Mouse (Mus musculus) MEL (cell line): ENCODE measurements around the gene Ssr2. TPM values are rescaled to one million over a fixed set of nuclear protein-coding genes. Genes with fewer than 3 reads are reported as not detected.

Source experiments
- DNase-seq: peaks from one replicate; pipeline ENCODE4 v3.0.0; 2011; ENCODE audit warnings: low read depth, low spot score
- H3K27ac ChIP-seq: 2 replicates; pipeline ENCODE4 v1.5.1; 2012; ENCODE audit warnings: low read depth, mild to moderate bottlenecking, control low read depth, low read length, moderate library complexity; ENCODE audit not compliant: control insufficient read depth
- H3K27me3 ChIP-seq, 2 experiments: fragments of 150-350 bp in 1 of 2; sonication (generic) in 1 of 2; 2 replicates each; pipeline ENCODE4 v1.6.1; 2012; ENCODE audit warnings: low read length in 2 of 2, mild to moderate bottlenecking in 2 of 2, improper control_type of control experiment in 1 of 2, moderate library complexity in 1 of 2; ENCODE audit not compliant: insufficient read depth in 2 of 2, control insufficient read depth in 1 of 2
- H3K36me3 ChIP-seq, 2 experiments: 2 replicates each; pipeline ENCODE4 v1.6.1; 2012 to 2014; ENCODE audit warnings: low read length in 2 of 2, improper control_type of control experiment in 1 of 2, inconsistent platforms in 1 of 2, mild to moderate bottlenecking in 1 of 2; ENCODE audit not compliant: insufficient read depth in 2 of 2, control insufficient read depth in 1 of 2
- H3K4me1 ChIP-seq, 2 experiments: fragments of 150-350 bp in 1 of 2; sonication (generic) in 1 of 2; 2 replicates each; pipeline ENCODE4 v1.6.1; 2012; ENCODE audit warnings: low read length in 2 of 2, improper control_type of control experiment in 1 of 2, mild to moderate bottlenecking in 1 of 2; ENCODE audit not compliant: insufficient read depth in 2 of 2, control insufficient read depth in 1 of 2
- H3K4me3 ChIP-seq, 2 experiments: fragments of 150-350 bp in 1 of 2; sonication (generic) in 1 of 2; 2 replicates each; pipeline ENCODE4 v1.5.1; 2012; ENCODE audit warnings: low read depth in 2 of 2, low read length in 2 of 2, mild to moderate bottlenecking in 2 of 2, moderate library complexity in 2 of 2, control low read depth in 1 of 2, improper control_type of control experiment in 1 of 2; ENCODE audit not compliant: control insufficient read depth in 1 of 2, insufficient read depth in 1 of 2
- H3K79me2 ChIP-seq: 2 replicates; pipeline ENCODE4 v1.6.1; 2012; ENCODE audit warnings: mild to moderate bottlenecking, low read length, moderate library complexity; ENCODE audit not compliant: control insufficient read depth, poor library complexity, insufficient read depth
- H3K9ac ChIP-seq: 2 replicates; pipeline ENCODE4 v1.6.1; 2012; ENCODE audit warnings: low read depth, mild to moderate bottlenecking, control low read depth, low read length, moderate library complexity; ENCODE audit not compliant: control insufficient read depth, poor library complexity, severe bottlenecking
- H3K9me3 ChIP-seq: fragments of 150-350 bp; sonication (generic); replicated peaks from 2 replicates; pipeline ENCODE4 v1.6.1; 2012; ENCODE audit warnings: mild to moderate bottlenecking, low read length, improper control_type of control experiment, moderate library complexity; ENCODE audit not compliant: insufficient read depth
- CHD2 ChIP-seq: IDR thresholded peaks from 2 replicates; pipeline ENCODE4 v1.6.1; 2011; ENCODE audit warnings: low read length, improper control_type of control experiment
- CTCF ChIP-seq, 3 experiments: IDR thresholded peaks in 2 of 3; conservative IDR thresholded peaks in 1 of 3; 2 replicates each; pipeline ENCODE4 v1.5.1; 2011 to 2012; ENCODE audit warnings: low read length in 3 of 3, low read depth in 2 of 3, mild to moderate bottlenecking in 2 of 3, improper control_type of control experiment in 1 of 3, inconsistent platforms in 1 of 3, mixed read lengths in 1 of 3, moderate library complexity in 1 of 3; ENCODE audit not compliant: control insufficient read depth in 1 of 3, insufficient read depth in 1 of 3, poor library complexity in 1 of 3, severe bottlenecking in 1 of 3
- E2F4 ChIP-seq: IDR thresholded peaks from 2 replicates; pipeline ENCODE4 v1.6.1; 2011; ENCODE audit warnings: low read depth, low read length, improper control_type of control experiment, borderline replicate concordance
- ELF1 ChIP-seq: IDR thresholded peaks from 2 replicates; pipeline ENCODE4 v1.6.1; 2014; ENCODE audit warnings: low read depth, mild to moderate bottlenecking, inconsistent platforms, low read length, improper control_type of control experiment, moderate library complexity
- EP300 ChIP-seq, 2 experiments: IDR thresholded peaks; 2 replicates each; pipeline ENCODE4 v1.6.1; 2011; ENCODE audit warnings: improper control_type of control experiment in 2 of 2, low read length in 2 of 2, low read depth in 1 of 2, mild to moderate bottlenecking in 1 of 2
- GABPA ChIP-seq: IDR thresholded peaks from 2 replicates; pipeline ENCODE4 v1.6.1; 2012; ENCODE audit warnings: low read depth, mild to moderate bottlenecking, inconsistent platforms, low read length, improper control_type of control experiment, moderate library complexity
- MAX ChIP-seq: IDR thresholded peaks from 2 replicates; pipeline ENCODE4 v1.6.1; 2011; ENCODE audit warnings: low read length, improper control_type of control experiment
- MYB ChIP-seq: IDR thresholded peaks from 2 replicates; pipeline ENCODE4 v1.6.1; 2011; ENCODE audit warnings: mild to moderate bottlenecking, low read depth, low read length, improper control_type of control experiment
- NELFE ChIP-seq: IDR thresholded peaks from 2 replicates; pipeline ENCODE4 v1.6.1; 2011; ENCODE audit warnings: low read depth, low read length, improper control_type of control experiment
- NRF1 ChIP-seq: IDR thresholded peaks from 2 replicates; pipeline ENCODE4 v1.6.1; 2014; ENCODE audit warnings: low read depth, mild to moderate bottlenecking, inconsistent platforms, low read length, improper control_type of control experiment, moderate library complexity; ENCODE audit not compliant: poor library complexity, insufficient read depth, severe bottlenecking
- POLR2AphosphoS2 ChIP-seq: IDR thresholded peaks from 2 replicates; pipeline ENCODE4 v1.6.1; 2011; ENCODE audit warnings: low read length, improper control_type of control experiment
- POLR2AphosphoS5 ChIP-seq: IDR thresholded peaks from 2 replicates; pipeline ENCODE4 v1.6.1; 2012; ENCODE audit warnings: low read depth, borderline replicate concordance, mild to moderate bottlenecking, inconsistent platforms, low read length, moderate library complexity, mixed read lengths
- RAD21 ChIP-seq: IDR thresholded peaks from 2 replicates; pipeline ENCODE4 v1.6.1; 2011; ENCODE audit warnings: mild to moderate bottlenecking, low read depth, low read length, improper control_type of control experiment
- RCOR1 ChIP-seq: IDR thresholded peaks from 2 replicates; pipeline ENCODE4 v1.6.1; 2012; ENCODE audit warnings: low read depth, mild to moderate bottlenecking, inconsistent platforms, low read length, improper control_type of control experiment
- SMC3 ChIP-seq: IDR thresholded peaks from 2 replicates; pipeline ENCODE4 v1.6.1; 2011; ENCODE audit warnings: low read depth, low read length, improper control_type of control experiment
- TAL1 ChIP-seq: IDR thresholded peaks from 2 replicates; pipeline ENCODE4 v1.6.1; 2012; ENCODE audit warnings: mild to moderate bottlenecking, inconsistent platforms, low read length, moderate library complexity, mixed read lengths
- USF2 ChIP-seq, 2 experiments: IDR thresholded peaks; 2 replicates each; pipeline ENCODE4 v1.6.1; 2011 to 2012; ENCODE audit warnings: improper control_type of control experiment in 2 of 2, low read length in 2 of 2, borderline replicate concordance in 1 of 2, inconsistent platforms in 1 of 2, low read depth in 1 of 2, mild to moderate bottlenecking in 1 of 2; ENCODE audit not compliant: insufficient read depth in 1 of 2
- ZC3H11A ChIP-seq: IDR thresholded peaks from 2 replicates; pipeline ENCODE4 v1.6.1; 2012; ENCODE audit warnings: low read depth, mild to moderate bottlenecking, inconsistent platforms, low read length, improper control_type of control experiment
- ZKSCAN1 ChIP-seq: IDR thresholded peaks from 2 replicates; pipeline ENCODE4 v1.6.1; 2012; ENCODE audit warnings: low read depth, mild to moderate bottlenecking, inconsistent platforms, low read length, improper control_type of control experiment, moderate library complexity
- polyA plus RNA-seq, 2 experiments: library from polyadenylated mRNA; stranded (reverse) in 1 of 2; unstranded in 1 of 2; fragments of >175 nt in 1 of 2; fragments of >200 nt in 1 of 2; gene quantifications; 2 replicates each; pipeline versions ENCODE4 v1.2.1 to v1.2.4; 2012; ENCODE audit warnings: low replicate concordance in 2 of 2, low read depth in 1 of 2; ENCODE audit not compliant: insufficient read length in 2 of 2, insufficient read depth in 1 of 2, missing spikeins in 1 of 2
- total RNA-seq: library from RNA; depleted of rRNA; stranded (reverse); fragments of 300-350 nt; gene quantifications from 2 replicates; pipeline ENCODE4 v1.2.3, GENCODE M21; 2012

The Ssr2 gene
- total and polyA plus RNA-seq, 3 experiments = 176 to 706 (median 594) TPM

DNA sequence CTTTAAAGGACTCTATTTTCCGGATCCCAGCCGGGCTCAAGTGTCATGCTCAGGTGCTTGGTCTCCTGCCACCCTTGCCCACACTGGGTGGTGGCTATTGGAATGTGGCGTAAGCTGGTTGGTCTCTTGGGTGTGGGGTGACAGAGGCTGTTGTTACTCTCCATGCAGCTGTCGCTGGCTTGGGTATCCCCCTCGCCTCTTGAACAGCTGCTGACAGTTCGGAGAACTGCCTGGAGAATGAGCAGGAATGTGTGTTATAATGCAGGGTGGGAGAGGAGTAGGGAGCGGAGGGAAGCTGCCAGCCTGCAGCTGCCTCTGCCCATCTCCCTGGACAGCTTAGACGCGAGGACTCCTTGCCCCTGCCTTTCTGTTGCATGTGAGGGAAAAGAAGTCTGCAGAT lies 54.3 kb downstream of the Ssr2 start:
- Histone ChIP-seq H3K27ac (no peak overlapping the region), H3K36me3 (peaks cover 30 to 48% of the 10 kb centered on the region in 2 experiments), H3K9me3 (no peaks in the 10 kb centered on the region), H3K79me2 (peaks cover 54% of the 10 kb centered on the region), H3K27me3 (no peaks in the 10 kb centered on the region), H3K4me3 (no peak overlapping the region), H3K9ac (no peak overlapping the region), H3K4me1 (peaks cover 24 to 35% of the 10 kb centered on the region in 2 experiments)
- DNase-seq = no peak
- no peak for TF ChIP-seq E2F4
- no peak for TF ChIP-seq CTCF (IDR thresholded peaks at IDR 0.05 in 2 of 3, conservative IDR thresholded peaks at IDR 0.05 in 1 of 3; ENCODE audit: control insufficient read depth in 1 of 3, insufficient read depth in 1 of 3, low read depth in 2 of 3, low read length in 3 of 3, poor library complexity in 1 of 3, severe bottlenecking in 1 of 3)
- no peak for TF ChIP-seq ZC3H11A

DNA sequence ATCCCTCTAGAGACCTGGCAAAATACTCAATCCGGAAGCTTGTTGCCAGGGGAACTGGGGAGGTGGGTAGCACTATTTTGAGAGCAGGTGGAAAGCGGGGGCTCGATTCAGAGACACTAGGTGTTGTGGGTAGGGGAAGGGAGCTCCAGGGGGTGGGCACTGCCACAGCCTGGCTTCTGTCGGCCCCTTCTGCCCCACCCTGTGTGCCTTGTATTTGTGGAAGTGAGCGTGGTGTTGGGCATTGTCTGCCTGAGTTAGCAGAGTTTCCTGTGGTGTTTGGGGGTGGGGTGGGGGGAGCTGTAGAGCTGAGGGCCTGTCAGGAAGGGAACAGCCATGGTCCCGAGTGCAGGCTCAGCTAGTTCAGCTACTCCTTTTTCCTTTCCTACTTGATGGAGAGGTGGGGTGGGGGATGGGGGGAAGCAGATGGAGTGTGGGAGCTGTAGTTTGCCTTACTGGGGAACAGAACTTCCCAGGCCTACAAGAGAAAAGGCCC lies 55.2 kb downstream of the Ssr2 start:
- TF ChIP-seq CHD2 (no peak), MAX (no peak), TAL1 (no peak), RCOR1 (no peak), E2F4 (no peak), POLR2AphosphoS2 (no peak; the same call in 1 of the 2 replicates), ZKSCAN1 (no peak), USF2 (IDR thresholded peaks at IDR 0.05; ENCODE audit: borderline replicate concordance in 1 of 2, insufficient read depth in 1 of 2, low read depth in 1 of 2, low read length in 2 of 2) (no peak), GABPA (no peak), MYB (no peak), RAD21 (no peak), ELF1 (no peak), POLR2AphosphoS5 (no peak), NELFE (no peak), SMC3 (no peak), NRF1 (no peak), EP300 (IDR thresholded peaks at IDR 0.05; ENCODE audit: low read depth in 1 of 2, low read length in 2 of 2) (no peak)
- H3K36me3 ChIP-seq = peaks cover 23 to 49% of the 10 kb centered on the region in 2 experiments
- H3K9ac ChIP-seq = no peak overlapping the region
- H3K4me1 ChIP-seq = peaks cover 21 to 28% of the 10 kb centered on the region in 2 experiments
- H3K27ac ChIP-seq = no peak overlapping the region
- H3K79me2 ChIP-seq = peaks cover 46% of the 10 kb centered on the region
- no peaks in the 10 kb centered on the region for H3K27me3 ChIP-seq
- H3K4me3 ChIP-seq = no peak overlapping the region
- no peak for DNase-seq
- no peaks in the 10 kb centered on the region for H3K9me3 ChIP-seq
